Mouse (Mus musculus): Measurements from ENCODE around the gene Bcl7a. TPM values are rescaled to one million over a fixed set of nuclear protein-coding genes. Genes with fewer than 3 reads are reported as not detected.
A peak's percentile ranks its signal among the peaks of the same experiment; 100 is the strongest.

The Bcl7a gene
- total and polyA plus RNA-seq, 2 experiments from 2014 or later: 6.6 to 10.2 TPM

GRCm38 (mm10) chr5:123394957-123395881 lies 51.6 kb downstream of the Bcl7a start:
- Histone ChIP-seq H3K36me3 (replicated peaks; ENCODE audit: control insufficient read depth, insufficient read depth, low read length) (0 out of 2 replicates have a peak, but pooled peaks cover 4% of the 10 kb centered on the region), H3K27me3 (ENCODE audit: control insufficient read depth, insufficient read depth, low read length) (no peaks in the 10 kb centered on the region), H3K4me1 (ENCODE audit: control insufficient read depth, insufficient read depth) (peaks cover 32% of the 10 kb centered on the region), H3K9me3 (replicated peaks; ENCODE audit: control insufficient read depth, low read length) (no peaks in the 10 kb centered on the region), H3K27ac (ENCODE audit: low read depth) (peak overlapping the region; percentile 95), H3K4me2 (ENCODE audit: low read depth, low read length) (peak overlapping the region; percentile 93), H3K9ac (replicated peaks; ENCODE audit: low read depth, low read length) (peak overlapping the region; percentile 91), H3K4me3 (ENCODE audit: low read depth, low read length) (peak overlapping the region; percentile 93)
- TF ChIP-seq EP300 (IDR thresholded peaks at IDR 0.05; ENCODE audit: low read depth) (no peak), CTCF (IDR thresholded peaks at IDR 0.05; ENCODE audit: low read depth) (no peak)
- ATAC-seq (ENCODE audit: insufficient read depth, low read depth) (peak; percentile 7; the same call in 1 of the 2 replicates), DNase-seq (ENCODE audit: low spot score) (no peak)
- WGBS: under 1% methylated on average over 65 of the region's 65 CpGs

GRCm38 (mm10) chr5:123396901-123397464 lies 53.3 kb downstream of the Bcl7a start:
- Histone ChIP-seq H3K27ac (ENCODE audit: low read depth) (peak overlapping the region; percentile 39; the same call in 1 of the 2 replicates), H3K27me3 (ENCODE audit: control insufficient read depth, insufficient read depth, low read length) (no peaks in the 10 kb centered on the region), H3K4me1 (ENCODE audit: control insufficient read depth, insufficient read depth) (peaks cover 28% of the 10 kb centered on the region), H3K9ac (replicated peaks; ENCODE audit: low read depth, low read length) (peak overlapping the region; percentile 91; the same call in 1 of the 2 replicates), H3K4me3 (ENCODE audit: low read depth, low read length) (peak overlapping the region; percentile 93), H3K36me3 (replicated peaks; ENCODE audit: control insufficient read depth, insufficient read depth, low read length) (0 out of 2 replicates have a peak, but pooled peaks cover 4% of the 10 kb centered on the region), H3K9me3 (replicated peaks; ENCODE audit: control insufficient read depth, low read length) (no peaks in the 10 kb centered on the region), H3K4me2 (ENCODE audit: low read depth, low read length) (peak overlapping the region; percentile 93)
- 33% methylated on average over 8 of the region's 8 CpGs for WGBS
- no peak for TF ChIP-seq EP300 (IDR thresholded peaks at IDR 0.05; ENCODE audit: low read depth)
- no peak for TF ChIP-seq CTCF (IDR thresholded peaks at IDR 0.05; ENCODE audit: low read depth)
- DNase-seq (ENCODE audit: low spot score): no peak
- no peak for ATAC-seq (ENCODE audit: insufficient read depth, low read depth)

GRCm38 (mm10) chr5:123397786-123398185 lies 54.2 kb downstream of the Bcl7a start:
- DNase-seq (ENCODE audit: low spot score): no peak
- H3K27ac ChIP-seq (ENCODE audit: low read depth): peak overlapping the region; percentile 39; the same call in 1 of the 2 replicates
- H3K4me1 ChIP-seq (ENCODE audit: control insufficient read depth, insufficient read depth): peaks cover 28% of the 10 kb centered on the region
- 0 out of 2 replicates have a peak, but pooled peaks cover 7% of the 10 kb centered on the region for H3K36me3 ChIP-seq (replicated peaks; ENCODE audit: control insufficient read depth, insufficient read depth, low read length)
- TF ChIP-seq CTCF (IDR thresholded peaks at IDR 0.05; ENCODE audit: low read depth) (no peak), EP300 (IDR thresholded peaks at IDR 0.05; ENCODE audit: low read depth) (no peak)
- H3K4me3 ChIP-seq (ENCODE audit: low read depth, low read length): peak overlapping the region; percentile 93; the same call in 1 of the 2 replicates
- no peak overlapping the region; the same call in 1 of the 2 replicates for H3K9ac ChIP-seq (replicated peaks; ENCODE audit: low read depth, low read length)
- 66% methylated on average over 11 of the region's 11 CpGs for WGBS
- H3K9me3 ChIP-seq (replicated peaks; ENCODE audit: control insufficient read depth, low read length): no peaks in the 10 kb centered on the region
- H3K4me2 ChIP-seq (ENCODE audit: low read depth, low read length): peak overlapping the region; percentile 93
- H3K27me3 ChIP-seq (ENCODE audit: control insufficient read depth, insufficient read depth, low read length): no peaks in the 10 kb centered on the region
- no peak for ATAC-seq (ENCODE audit: insufficient read depth, low read depth)

- TF ChIP-seq CTCF (IDR thresholded peaks at IDR 0.05; ENCODE audit: low read depth): no peak
- no peak for TF ChIP-seq EP300 (IDR thresholded peaks at IDR 0.05; ENCODE audit: low read depth)
These were observed 55.3 kb downstream of the Bcl7a start for GRCm38 (mm10) chr5:123398856-123399498.

GRCm38 (mm10) chr5:123404480-123404879 lies 60.8 kb downstream of the Bcl7a start:
- 87% methylated on average over 3 of the region's 3 CpGs for WGBS
- H3K4me3 ChIP-seq (ENCODE audit: low read depth, low read length): no peak overlapping the region
- 0 out of 2 replicates have a peak, but pooled peaks cover 5% of the 10 kb centered on the region for H3K36me3 ChIP-seq (replicated peaks; ENCODE audit: control insufficient read depth, insufficient read depth, low read length)

More at GRCm38 (mm10) chr5:123398856-123399498, 55.3 kb downstream of the Bcl7a start:
- H3K4me3 ChIP-seq (ENCODE audit: low read depth, low read length): no peak overlapping the region
- 0 out of 2 replicates have a peak overlapping the region, but pooled peaks have one; percentile 39 for H3K27ac ChIP-seq (ENCODE audit: low read depth)
- no peak overlapping the region for H3K4me2 ChIP-seq (ENCODE audit: low read depth, low read length)
- H3K9me3 ChIP-seq (replicated peaks; ENCODE audit: control insufficient read depth, low read length): no peaks in the 10 kb centered on the region
- 0 out of 2 replicates have a peak, but pooled peaks cover 9% of the 10 kb centered on the region for H3K36me3 ChIP-seq (replicated peaks; ENCODE audit: control insufficient read depth, insufficient read depth, low read length)
- H3K9ac ChIP-seq (replicated peaks; ENCODE audit: low read depth, low read length): no peak overlapping the region
- no peak for ATAC-seq (ENCODE audit: insufficient read depth, low read depth)
- H3K4me1 ChIP-seq (ENCODE audit: control insufficient read depth, insufficient read depth): peaks cover 18% of the 10 kb centered on the region
- 85% methylated on average over 4 of the region's 4 CpGs for WGBS
- no peaks in the 10 kb centered on the region for H3K27me3 ChIP-seq (ENCODE audit: control insufficient read depth, insufficient read depth, low read length)
- no peak for DNase-seq (ENCODE audit: low spot score)

More at GRCm38 (mm10) chr5:123404480-123404879, 60.8 kb downstream of the Bcl7a start:
- DNase-seq (ENCODE audit: low spot score): no peak
- Histone ChIP-seq H3K4me1 (ENCODE audit: control insufficient read depth, insufficient read depth) (0 out of 2 replicates have a peak, but pooled peaks cover 7% of the 10 kb centered on the region), H3K27me3 (ENCODE audit: control insufficient read depth, insufficient read depth, low read length) (no peaks in the 10 kb centered on the region), H3K4me2 (ENCODE audit: low read depth, low read length) (no peak overlapping the region), H3K9me3 (replicated peaks; ENCODE audit: control insufficient read depth, low read length) (no peaks in the 10 kb centered on the region), H3K27ac (ENCODE audit: low read depth) (no peak overlapping the region), H3K9ac (replicated peaks; ENCODE audit: low read depth, low read length) (no peak overlapping the region)
- TF ChIP-seq CTCF (IDR thresholded peaks at IDR 0.05; ENCODE audit: low read depth) (no peak), EP300 (IDR thresholded peaks at IDR 0.05; ENCODE audit: low read depth) (no peak)
- ATAC-seq (ENCODE audit: insufficient read depth, low read depth): no peak
